Comparison of ENCODE assay signal across 1 mouse cellular context in the genomic region with DNA sequence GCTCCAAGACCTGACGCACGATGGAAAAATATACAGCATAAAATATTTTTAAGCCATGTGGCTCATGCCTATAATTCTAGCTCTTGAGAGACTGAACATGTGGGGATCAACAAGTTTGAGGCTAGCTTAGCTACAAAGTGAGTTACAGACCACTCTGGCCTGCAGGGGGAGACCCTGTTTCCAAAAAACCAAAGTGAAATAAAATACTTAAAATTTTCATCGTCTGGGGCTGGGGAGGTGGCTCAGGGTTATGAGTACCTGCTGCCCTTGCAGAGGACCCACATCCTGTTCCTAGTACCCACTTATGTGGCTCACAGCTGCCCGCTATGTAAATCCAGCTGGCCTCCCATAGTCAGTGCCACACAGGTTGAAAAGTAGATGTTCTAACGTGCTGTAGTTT.
TF ChIP-seq lines count a peak whose summit lies in the region.

No protein-coding gene starts in this region.

TF ChIP-seq in MEL, 35 proteins besides CTCF, POLR2A, EP300 and RAD21:
- no peak for TF ChIP-seq NELFE (IDR thresholded peaks at IDR 0.05; ENCODE audit: low read depth, low read length)
- TF ChIP-seq SMC3 (IDR thresholded peaks at IDR 0.05; ENCODE audit: low read depth, low read length): peak; percentile 31
